Mouse (Mus musculus) forebrain, embryonic 11.5 days (tissue): ENCODE measurements around the gene Actb. TPM values are rescaled to one million over a fixed set of nuclear protein-coding genes. Genes with fewer than 3 reads are reported as not detected.

Experiments
- ATAC-seq: fragments of 200-750 bp; cut with Nextera tagmentation; replicated peaks from 2 replicates; pipeline ENCODE4 v1.8.0; 2017; ENCODE audit warnings: moderate TSS enrichment; ENCODE audit not compliant: low FRiP score
- DNase-seq: peaks from one replicate; pipeline ENCODE4 v3.0.0-alpha.2; 2017; ENCODE audit warnings: low spot score
- H3K27ac ChIP-seq: fragments of 300-500 bp; sonication (generic); 2 replicates; pipeline ENCODE4 v1.5.1; 2014; ENCODE audit warnings: low read depth, low read length
- H3K27me3 ChIP-seq: fragments of 300-500 bp; sonication (generic); 2 replicates; pipeline ENCODE4 v1.6.1; 2014; ENCODE audit warnings: mild to moderate bottlenecking, low read length, mixed read lengths; ENCODE audit not compliant: control insufficient read depth, insufficient read depth
- H3K36me3 ChIP-seq: fragments of 300-500 bp; sonication (generic); 2 replicates; pipeline ENCODE4 v1.6.1; 2014; ENCODE audit warnings: mild to moderate bottlenecking, low read length, moderate library complexity, mixed read lengths; ENCODE audit not compliant: control insufficient read depth, insufficient read depth
- H3K4me1 ChIP-seq: fragments of 300-500 bp; sonication (generic); replicated peaks from 2 replicates; pipeline ENCODE4 v1.6.1; 2014; ENCODE audit warnings: low read length, mixed read lengths; ENCODE audit not compliant: control insufficient read depth, insufficient read depth
- H3K4me2 ChIP-seq: fragments of 300-500 bp; sonication (generic); 2 replicates; pipeline ENCODE4 v1.6.1; 2014; ENCODE audit warnings: low read depth, mild to moderate bottlenecking, low read length, moderate library complexity, mixed read lengths; ENCODE audit not compliant: severe bottlenecking
- H3K4me3 ChIP-seq: fragments of 300-500 bp; sonication (generic); 2 replicates; pipeline ENCODE4 v1.5.1; 2014; ENCODE audit warnings: low read depth, low read length
- H3K9ac ChIP-seq: fragments of 300-500 bp; sonication (generic); 2 replicates; pipeline ENCODE4 v1.6.1; 2014; ENCODE audit warnings: low read length
- H3K9me3 ChIP-seq: fragments of 300-500 bp; sonication (generic); 2 replicates; pipeline ENCODE4 v1.6.1; 2016; ENCODE audit warnings: low read length, mixed read lengths; ENCODE audit not compliant: control insufficient read depth
- WGBS: fragments of 180-500 bp; shearing (Covaris S2); extraction: QIAGEN DNeasy Blood & Tissue Kit; methylation state at CpG from one replicate; pipeline ENCODE4 v1.1.7; 2014; 5-methylcytosine and 5-hydroxymethylcytosine counted together
- polyA plus RNA-seq: library from polyadenylated mRNA; unstranded; fragments of >200 nt; fragmentation: Nextera tagmentation; extraction: Ambion mirVana; gene quantifications from 2 replicates; pipeline ENCODE4 v1.2.1, GENCODE M21; 2014

Gene Actb
- polyA plus RNA-seq, 1 experiment from 2014 or later, result 13,526 TPM

- no peaks in the 10 kb centered on the region for H3K36me3 ChIP-seq
- H3K4me2 ChIP-seq, result peak overlapping the region; percentile 41; the same call in 1 of the 2 replicates
- 0 out of 2 replicates have a peak overlapping the region, but pooled peaks have one; percentile 7 for H3K4me3 ChIP-seq
- H3K9me3 ChIP-seq, result no peaks in the 10 kb centered on the region
- peak; percentile 44 for ATAC-seq
- no peak overlapping the region for H3K27ac ChIP-seq
- H3K9ac ChIP-seq, result peak overlapping the region; percentile 43; the same call in 1 of the 2 replicates
- peaks cover 10% of the 10 kb centered on the region for H3K4me1 ChIP-seq
- DNase-seq, result peak; percentile 92
- WGBS, result 4% methylated on average over 17 of the region's 17 CpGs
- H3K27me3 ChIP-seq, result no peaks in the 10 kb centered on the region
Measured at GRCm38 (mm10) chr5:142936336-142936719, 29.8 kb upstream of the Actb start.

GRCm38 (mm10) chr5:142935642-142936335 lies 29.2 kb upstream of the Actb start:
- H3K27me3 ChIP-seq, result no peaks in the 10 kb centered on the region
- H3K4me1 ChIP-seq, result peaks cover 10% of the 10 kb centered on the region
- H3K4me2 ChIP-seq, result peak overlapping the region; percentile 41; the same call in 1 of the 2 replicates
- H3K36me3 ChIP-seq, result no peaks in the 10 kb centered on the region
- H3K9me3 ChIP-seq, result no peaks in the 10 kb centered on the region
- peak overlapping the region; percentile 43; the same call in 1 of the 2 replicates for H3K9ac ChIP-seq
- no peak overlapping the region for H3K27ac ChIP-seq
- ATAC-seq (peak; percentile 85), DNase-seq (peak; percentile 88)
- 16% methylated on average over 13 of the region's 13 CpGs for WGBS
- 0 out of 2 replicates have a peak overlapping the region, but pooled peaks have one; percentile 7 for H3K4me3 ChIP-seq

GRCm38 (mm10) chr5:142932731-142933130 lies 26.2 kb upstream of the Actb start:
- DNase-seq (no peak), ATAC-seq (no peak)
- Histone ChIP-seq H3K4me2 (no peak overlapping the region), H3K27ac (no peak overlapping the region), H3K9me3 (no peaks in the 10 kb centered on the region), H3K4me3 (no peak overlapping the region), H3K27me3 (no peaks in the 10 kb centered on the region; the same call in 1 of the 2 replicates), H3K36me3 (no peaks in the 10 kb centered on the region), H3K4me1 (peaks cover 10% of the 10 kb centered on the region), H3K9ac (no peak overlapping the region)
- WGBS, result 81% methylated on average over 8 of the region's 8 CpGs

DNA sequence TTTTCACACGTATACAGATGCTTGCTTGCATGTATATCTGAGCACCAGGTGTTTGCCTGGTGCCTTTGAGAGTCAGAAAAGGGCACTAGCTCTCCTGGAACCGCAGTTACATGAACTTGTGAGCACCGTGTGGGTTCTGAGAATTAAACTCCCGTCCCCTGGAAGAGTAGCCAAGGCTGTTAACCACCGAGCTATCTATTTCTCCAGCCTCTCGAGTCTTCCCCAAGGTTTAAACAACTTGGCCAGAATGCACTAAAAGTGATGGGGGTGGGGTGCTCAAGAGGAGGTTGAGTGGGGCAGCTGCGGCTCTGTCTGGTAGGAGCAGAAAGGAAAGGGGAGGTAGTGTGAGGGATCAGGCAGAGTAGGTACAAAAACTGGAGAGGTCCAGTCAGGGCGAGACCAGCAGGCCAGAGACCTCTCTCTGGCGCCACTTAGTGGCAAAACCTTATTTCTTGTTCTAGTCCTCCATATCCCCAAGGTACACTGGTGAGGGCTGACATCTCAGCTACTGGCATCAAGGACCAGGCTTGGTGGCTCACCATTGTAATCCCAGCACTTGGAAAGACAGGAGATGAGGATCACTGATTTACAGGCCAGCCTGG lies 25.6 kb upstream of the Actb start:
- Histone ChIP-seq H3K4me3 (no peak overlapping the region), H3K27ac (no peak overlapping the region), H3K27me3 (no peaks in the 10 kb centered on the region; the same call in 1 of the 2 replicates), H3K4me2 (peak overlapping the region; percentile 18; the same call in 1 of the 2 replicates), H3K36me3 (no peaks in the 10 kb centered on the region), H3K4me1 (peaks cover 10% of the 10 kb centered on the region), H3K9me3 (no peaks in the 10 kb centered on the region), H3K9ac (no peak overlapping the region)
- peak; percentile 77 for DNase-seq
- WGBS, result 25% methylated on average over 9 of the region's 9 CpGs
- ATAC-seq, result no peak

DNA sequence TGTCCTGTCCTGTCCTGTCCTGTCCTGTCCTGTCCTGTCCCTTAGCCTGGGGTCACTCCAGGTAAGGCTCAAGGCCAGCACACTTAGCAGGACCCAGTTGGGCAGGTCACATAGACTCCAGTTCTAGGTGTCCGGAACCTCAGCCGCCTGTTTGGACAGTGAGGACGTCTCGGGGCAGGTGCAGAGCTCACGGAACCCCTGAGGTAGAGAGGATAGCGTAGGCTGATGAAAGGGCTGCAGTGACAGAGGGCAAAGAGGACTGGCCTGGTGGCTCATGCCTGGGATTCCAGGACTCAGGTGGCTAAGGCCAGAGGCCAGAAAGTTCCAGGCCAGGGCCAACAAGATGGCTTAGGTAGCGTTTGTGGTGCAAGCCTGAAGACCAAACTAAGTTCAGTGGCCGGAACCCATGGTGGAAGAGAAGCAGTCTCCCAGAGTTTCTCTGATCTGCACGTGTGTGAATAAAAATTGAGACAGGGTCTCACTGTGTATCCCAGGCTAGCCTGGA lies 24.7 kb upstream of the Actb start:
- H3K4me2 ChIP-seq, result no peak overlapping the region
- 89% methylated on average over 9 of the region's 9 CpGs for WGBS
- H3K9me3 ChIP-seq, result no peaks in the 10 kb centered on the region
- peaks cover 8% of the 10 kb centered on the region for H3K4me1 ChIP-seq
- DNase-seq, result no peak
- no peak overlapping the region for H3K9ac ChIP-seq
- H3K36me3 ChIP-seq, result no peaks in the 10 kb centered on the region
- no peak overlapping the region for H3K4me3 ChIP-seq
- no peak overlapping the region for H3K27ac ChIP-seq
- no peaks in the 10 kb centered on the region; the same call in 1 of the 2 replicates for H3K27me3 ChIP-seq
- no peak for ATAC-seq

GRCm38 (mm10) chr5:142929400-142929752 lies 22.8 kb upstream of the Actb start:
- Histone ChIP-seq H3K36me3 (no peaks in the 10 kb centered on the region), H3K27me3 (no peaks in the 10 kb centered on the region; the same call in 1 of the 2 replicates), H3K9ac (peak overlapping the region; percentile 56), H3K4me3 (peak overlapping the region; percentile 24), H3K4me2 (peak overlapping the region; percentile 56), H3K27ac (no peak overlapping the region), H3K4me1 (peaks cover 3% of the 10 kb centered on the region; the same call in 1 of the 2 replicates), H3K9me3 (no peaks in the 10 kb centered on the region)
- no peak for ATAC-seq
- WGBS, result 19% methylated on average over 4 of the region's 4 CpGs
- DNase-seq, result no peak

DNA sequence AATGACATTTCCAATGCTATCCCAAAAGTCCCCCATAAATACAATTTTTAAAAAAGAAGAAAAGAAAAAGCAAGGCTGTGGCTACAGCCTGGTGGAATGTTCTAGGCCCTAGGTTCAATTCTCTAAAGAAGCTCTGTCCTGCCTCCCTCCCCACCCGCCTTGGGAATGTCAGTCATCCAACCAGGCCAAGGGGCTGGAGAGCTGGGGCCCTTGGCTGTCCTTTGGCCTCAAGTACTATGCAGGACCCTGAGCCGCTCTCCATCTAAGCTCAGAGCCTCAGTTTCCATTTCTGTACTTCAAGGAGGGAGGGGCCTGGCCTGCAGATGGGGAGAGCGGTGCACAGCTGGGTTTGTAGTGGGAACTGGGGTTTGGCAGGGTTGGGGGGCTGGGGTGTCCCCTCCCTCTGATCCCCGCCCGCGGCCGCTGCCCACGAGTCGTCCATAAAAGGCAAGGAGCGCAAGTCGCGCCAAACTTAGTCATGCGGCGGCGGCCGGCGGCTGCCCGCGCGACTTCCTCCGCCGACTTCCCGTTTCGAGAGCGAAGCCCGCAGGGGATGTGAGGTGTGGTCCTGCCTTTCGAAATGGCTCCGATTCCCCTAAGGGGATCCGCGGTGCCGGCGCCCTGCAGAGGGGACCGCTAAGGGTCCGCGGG lies 22.3 kb upstream of the Actb start:
- H3K9me3 ChIP-seq, result no peaks in the 10 kb centered on the region
- H3K9ac ChIP-seq, result peak overlapping the region; percentile 56
- H3K27ac ChIP-seq, result no peak overlapping the region
- H3K27me3 ChIP-seq, result no peaks in the 10 kb centered on the region; the same call in 1 of the 2 replicates
- peak overlapping the region; percentile 24 for H3K4me3 ChIP-seq
- H3K4me2 ChIP-seq, result peak overlapping the region; percentile 56
- H3K4me1 ChIP-seq, result peaks cover 3% of the 10 kb centered on the region; the same call in 1 of the 2 replicates
- peak; percentile 82 for DNase-seq
- peak; percentile 47 for ATAC-seq
- no peaks in the 10 kb centered on the region for H3K36me3 ChIP-seq
- 5% methylated on average over 32 of the region's 35 CpGs for WGBS

GRCm38 (mm10) chr5:142927341-142927930 lies 20.9 kb upstream of the Actb start:
- Histone ChIP-seq H3K27ac (no peak overlapping the region), H3K4me3 (no peak overlapping the region), H3K27me3 (no peaks in the 10 kb centered on the region; the same call in 1 of the 2 replicates), H3K9ac (no peak overlapping the region), H3K4me2 (no peak overlapping the region), H3K4me1 (peaks cover 3% of the 10 kb centered on the region; the same call in 1 of the 2 replicates), H3K36me3 (no peaks in the 10 kb centered on the region), H3K9me3 (no peaks in the 10 kb centered on the region)
- no peak for DNase-seq
- no peak for ATAC-seq
- 94% methylated on average over 12 of the region's 12 CpGs for WGBS
